Mouse (Mus musculus) heart, postnatal 0 days (tissue): ENCODE results near the gene 2410002F23Rik.
A peak's percentile ranks its signal among the peaks of the same experiment; 100 is the strongest.

Experiments used
- CTCF ChIP-seq: IDR thresholded peaks from 2 replicates; pipeline ENCODE4 v1.5.1; 2016; ENCODE audit warnings: antibody characterized with exemption, control low read depth, low read depth
- EP300 ChIP-seq: IDR thresholded peaks from 2 replicates; pipeline ENCODE4 v1.6.1; 2016; ENCODE audit warnings: antibody characterized with exemption, low read depth

- TF ChIP-seq CTCF, result peak; percentile 18; the same call in 1 of the 2 replicates
- TF ChIP-seq EP300, result no peak
Observed at GRCm38 (mm10) chr7:44277250-44277622, 30.7 kb downstream of the 2410002F23Rik start.
